In genomic region chr11:98389221-98389780, GRCm38 (mm10) we compare ENCODE assay signal across 9 mouse cellular contexts. TPM values are rescaled to one million over a fixed set of nuclear protein-coding genes. Genes with fewer than 3 reads are reported as not detected.
A peak's percentile ranks its signal among the peaks of the same experiment; 100 is the strongest.
DNase-seq lines count a peak whose midpoint lies in the region; ATAC-seq and TF ChIP-seq lines count a peak whose summit lies in the region.
"Had no signal": no experiment of that assay in that cellular context is flagged by ENCODE, and none has a peak within 500 bp of the region (broad histone marks: within the 10 kb centered on the region; RNA-seq: fewer than 3 reads in every experiment).

No protein-coding gene starts in this region.

- H3K27ac ChIP-seq in kidney, adult 2 months (ENCODE audit: insufficient read depth, low read depth, low read length): no peak overlapping the region; the same call in 1 of the 2 replicates
- no peak overlapping the region for H3K27ac ChIP-seq in kidney, embryonic 16.5 days (ENCODE audit: low read length)
- H3K27ac ChIP-seq in forebrain, postnatal 0 days (ENCODE audit: low read depth, low read length): no peak overlapping the region

- H3K4me3 ChIP-seq in kidney, adult 2 months (ENCODE audit: insufficient read depth, low read depth, low read length): no peak overlapping the region
- H3K4me3 ChIP-seq in kidney, embryonic 16.5 days (ENCODE audit: low read length): no peak overlapping the region
- H3K4me3 ChIP-seq in E14TG2a.4 (replicated peaks; ENCODE audit: low read length): no peak overlapping the region
- no peak overlapping the region for H3K4me3 ChIP-seq in forebrain, postnatal 0 days (ENCODE audit: low read depth, low read length)
- H3K4me3 ChIP-seq: megakaryocyte, embryonic 14.5 days had no signal

- H3K9ac ChIP-seq in kidney, embryonic 16.5 days (replicated peaks; ENCODE audit: low read length): no peak overlapping the region
- no peak overlapping the region for H3K9ac ChIP-seq in forebrain, postnatal 0 days

- DNase-seq in kidney, adult 2 months: peak; percentile 70
- DNase-seq in adrenal gland, postnatal 14 days: peak; percentile 72
- peak; percentile 61 for DNase-seq in forebrain, postnatal 0 days
- peak; percentile 72 to 74 for DNase-seq in left cerebral cortex, adult 18-20 months (ENCODE audit: low spot score in 2 of 2)
- DNase-seq in retina, adult 2 months (ENCODE audit: low read depth, low spot score): peak; percentile 38

- 19% methylated on average over 9 of the region's 9 CpGs for WGBS in kidney, adult 2 months
- 26% methylated on average over 9 of the region's 9 CpGs for WGBS in kidney, embryonic 16.5 days
- 24% methylated on average over 9 of the region's 9 CpGs for WGBS in forebrain, postnatal 0 days

- no peak for ATAC-seq in kidney, embryonic 16.5 days (ENCODE audit: low FRiP score, low TSS enrichment)
- peak; percentile 42; the same call in 1 of the 2 replicates for ATAC-seq in forebrain, postnatal 0 days
- ATAC-seq in monocyte, adult 5-6 weeks (replicated peaks; ENCODE audit: insufficient number of reproducible peaks, low FRiP score, low TSS enrichment, poor library complexity, severe bottlenecking): no peak

- TF ChIP-seq POLR2A in kidney, adult 2 months (IDR thresholded peaks at IDR 0.05; ENCODE audit: low read depth, low read length): no peak

- no peak overlapping the region for H3K4me2 ChIP-seq in kidney, embryonic 16.5 days (replicated peaks; ENCODE audit: low read depth, low read length)
- H3K4me2 ChIP-seq in forebrain, postnatal 0 days (ENCODE audit: low read depth): no peak overlapping the region

- no peaks in the 10 kb centered on the region for H3K27me3 ChIP-seq in kidney, adult 2 months (replicated peaks; ENCODE audit: control insufficient read depth, insufficient read depth, low read length)
- H3K27me3 ChIP-seq in kidney, embryonic 16.5 days (ENCODE audit: insufficient read depth, low read length): peaks cover 27% of the 10 kb centered on the region
- H3K27me3 ChIP-seq in E14TG2a.4 (ENCODE audit: insufficient read depth, low read length): peaks cover 55% of the 10 kb centered on the region
- H3K27me3 ChIP-seq in forebrain, postnatal 0 days (ENCODE audit: insufficient read depth, low read length): no peaks in the 10 kb centered on the region; the same call in 1 of the 2 replicates

- no peaks in the 10 kb centered on the region for H3K36me3 ChIP-seq in kidney, adult 2 months (ENCODE audit: control insufficient read depth, insufficient read depth, low read length)
- no peaks in the 10 kb centered on the region for H3K36me3 ChIP-seq in kidney, embryonic 16.5 days (ENCODE audit: insufficient read depth, low read length)
- no peaks in the 10 kb centered on the region for H3K36me3 ChIP-seq in E14TG2a.4 (ENCODE audit: insufficient read depth, low read length)
- no peaks in the 10 kb centered on the region for H3K36me3 ChIP-seq in forebrain, postnatal 0 days (ENCODE audit: insufficient read depth)

- H3K4me1 ChIP-seq in kidney, adult 2 months (ENCODE audit: control insufficient read depth, insufficient read depth, low read length): peaks cover 5% of the 10 kb centered on the region
- peaks cover 46% of the 10 kb centered on the region for H3K4me1 ChIP-seq in kidney, embryonic 16.5 days (ENCODE audit: insufficient read depth, low read length)
- peaks cover 77% of the 10 kb centered on the region for H3K4me1 ChIP-seq in E14TG2a.4 (replicated peaks; ENCODE audit: low read depth, low read length)
- no peaks in the 10 kb centered on the region for H3K4me1 ChIP-seq in forebrain, postnatal 0 days (ENCODE audit: insufficient read depth)

- TF ChIP-seq CTCF in kidney, adult 2 months (conservative IDR thresholded peaks at IDR 0.05; ENCODE audit: insufficient read depth, insufficient read length, low read depth, low read length): peak; percentile 63
- peak; percentile 46 for TF ChIP-seq CTCF in E14TG2a.4 (conservative IDR thresholded peaks at IDR 0.05; ENCODE audit: low read length)
- TF ChIP-seq CTCF in forebrain, postnatal 0 days (IDR thresholded peaks at IDR 0.05; ENCODE audit: low read depth): peak; percentile 76

- no peaks in the 10 kb centered on the region for H3K9me3 ChIP-seq in kidney, embryonic 16.5 days (ENCODE audit: low read length)
- no peaks in the 10 kb centered on the region for H3K9me3 ChIP-seq in E14TG2a.4 (ENCODE audit: low read length)
- H3K9me3 ChIP-seq in forebrain, postnatal 0 days (ENCODE audit: low read length): no peaks in the 10 kb centered on the region
- H3K9me3 ChIP-seq: megakaryocyte, embryonic 14.5 days had no signal

RNA-seq across cellular contexts. Expression of gene Pnmt, which starts 3.1 kb away (rescaled TPM):
- polyA plus RNA-seq in kidney, adult 2 months (2012; rRNA removed): not detected in 2 replicates
- polyA plus RNA-seq in kidney, embryonic 16.5 days (2015; fragmentation: Nextera tagmentation; extraction: Ambion mirVana): 2.5 and 2.8 TPM in 2 replicates
- 687 and 769 TPM in 2 replicates for total RNA-seq in adrenal gland, postnatal 14 days (2021)
- 1.0 and 1.8 TPM in 2 replicates for total RNA-seq in forebrain, postnatal 0 days (2014; rRNA removed)
- 1.7 and 3.5 TPM in 2 replicates for polyA plus RNA-seq in forebrain, postnatal 0 days (2015; fragmentation: Nextera tagmentation; extraction: Ambion mirVana)
- total RNA-seq in left cerebral cortex, adult 18-20 months (2021): under 1 TPM; 0.30 to 0.74 TPM
- total RNA-seq in monocyte, adult 5-6 weeks (2017): not detected in 3 replicates

RNA-seq across cellular contexts. Expression of gene Tcap, which starts 5.7 kb away (rescaled TPM):
- 0.56 and 33.0 TPM in 2 replicates for polyA plus RNA-seq in kidney, adult 2 months (2012; rRNA removed)
- polyA plus RNA-seq in kidney, embryonic 16.5 days (2015; fragmentation: Nextera tagmentation; extraction: Ambion mirVana): 2.4 and 2.7 TPM in 2 replicates
- total RNA-seq in adrenal gland, postnatal 14 days (2021): 0.48 and 0.53 TPM in 2 replicates
- total RNA-seq in forebrain, postnatal 0 days (2014; rRNA removed): 0.23 TPM in 1 of 2 replicates, not detected in the other
- not detected in 2 replicates for polyA plus RNA-seq in forebrain, postnatal 0 days (2015; fragmentation: Nextera tagmentation; extraction: Ambion mirVana)
- total RNA-seq in left cerebral cortex, adult 18-20 months (2021): 1 to 10 TPM; 6.9 to 8.1 TPM
- 1.6 TPM in 1 of 3 replicates, not detected in the others for total RNA-seq in monocyte, adult 5-6 weeks (2017)

RNA-seq across cellular contexts. Expression of gene Pgap3, which starts 11.0 kb away (rescaled TPM):
- polyA plus RNA-seq in kidney, adult 2 months (2012; rRNA removed): 32.2 and 35.4 TPM in 2 replicates
- 17.6 and 22.3 TPM in 2 replicates for polyA plus RNA-seq in kidney, embryonic 16.5 days (2015; fragmentation: Nextera tagmentation; extraction: Ambion mirVana)
- 5.3 and 5.9 TPM in 2 replicates for total RNA-seq in adrenal gland, postnatal 14 days (2021)
- 10.9 and 11.0 TPM in 2 replicates for total RNA-seq in forebrain, postnatal 0 days (2014; rRNA removed)
- 7.1 and 7.6 TPM in 2 replicates for polyA plus RNA-seq in forebrain, postnatal 0 days (2015; fragmentation: Nextera tagmentation; extraction: Ambion mirVana)
- 10 to 100 TPM in 1 of 2 experiments, 1 to 10 TPM in 1; 9.4 to 10.3 TPM for total RNA-seq in left cerebral cortex, adult 18-20 months (2021)
- total RNA-seq in monocyte, adult 5-6 weeks (2017): 2.3 to 6.1 TPM (median 4.6 TPM) in 3 replicates

RNA-seq across cellular contexts. Expression of gene Erbb2, which starts 23.0 kb away (rescaled TPM):
- polyA plus RNA-seq in kidney, adult 2 months (2012; rRNA removed): 44.8 and 55.9 TPM in 2 replicates
- 54.9 and 57.7 TPM in 2 replicates for polyA plus RNA-seq in kidney, embryonic 16.5 days (2015; fragmentation: Nextera tagmentation; extraction: Ambion mirVana)
- total RNA-seq in adrenal gland, postnatal 14 days (2021): 5.9 and 6.8 TPM in 2 replicates
- total RNA-seq in forebrain, postnatal 0 days (2014; rRNA removed): 3.8 and 4.9 TPM in 2 replicates
- polyA plus RNA-seq in forebrain, postnatal 0 days (2015; fragmentation: Nextera tagmentation; extraction: Ambion mirVana): 2.4 and 3.7 TPM in 2 replicates
- 1 to 10 TPM; 2.0 to 2.2 TPM for total RNA-seq in left cerebral cortex, adult 18-20 months (2021)
- 0.57 TPM in 1 of 3 replicates, not detected in the others for total RNA-seq in monocyte, adult 5-6 weeks (2017)

RNA-seq across cellular contexts. Expression of gene Stard3, which starts 31.1 kb away (rescaled TPM):
- 59.1 and 74.9 TPM in 2 replicates for polyA plus RNA-seq in kidney, adult 2 months (2012; rRNA removed)
- polyA plus RNA-seq in kidney, embryonic 16.5 days (2015; fragmentation: Nextera tagmentation; extraction: Ambion mirVana): 62.0 and 62.4 TPM in 2 replicates
- 21.5 and 22.7 TPM in 2 replicates for total RNA-seq in adrenal gland, postnatal 14 days (2021)
- total RNA-seq in forebrain, postnatal 0 days (2014; rRNA removed): 36.2 and 39.4 TPM in 2 replicates
- polyA plus RNA-seq in forebrain, postnatal 0 days (2015; fragmentation: Nextera tagmentation; extraction: Ambion mirVana): 31.6 and 32.2 TPM in 2 replicates
- 10 to 100 TPM; 39.8 to 40.9 TPM for total RNA-seq in left cerebral cortex, adult 18-20 months (2021)
- total RNA-seq in monocyte, adult 5-6 weeks (2017): 29.2 to 57.7 TPM (median 50.9 TPM) in 3 replicates

Comparison
In these comparisons a context has a peak if more than half of its experiments do, and no peak if none do; other contexts are left out.
1. RNA of gene Pnmt, which starts 3.1 kb away (total RNA-seq): 687 to 769 TPM in adrenal gland, postnatal 14 days; 1.0 to 1.8 TPM in forebrain, postnatal 0 days, 0.30 to 0.74 TPM in left cerebral cortex, adult 18-20 months and not detected in monocyte, adult 5-6 weeks; every median in the first group is over 100 times any median in the second.
2. Peak in every context shown above with its lines, with median percentiles within 50 percentile points of each other: DNase-seq and CTCF ChIP-seq.